Mouse (Mus musculus) bone marrow macrophage, adult 2 months (primary cell): ENCODE results near the gene Gna11.

Experiments used
- CTCF ChIP-seq: IDR thresholded peaks from 2 replicates; pipeline ENCODE4 v1.5.1; 2012; ENCODE audit warnings: low read depth, mild to moderate bottlenecking, low read length, moderate library complexity
- POLR2A ChIP-seq: IDR thresholded peaks from 2 replicates; pipeline ENCODE4 v1.6.1; 2012; ENCODE audit warnings: mild to moderate bottlenecking, low read depth, low read length, borderline replicate concordance

DNA sequence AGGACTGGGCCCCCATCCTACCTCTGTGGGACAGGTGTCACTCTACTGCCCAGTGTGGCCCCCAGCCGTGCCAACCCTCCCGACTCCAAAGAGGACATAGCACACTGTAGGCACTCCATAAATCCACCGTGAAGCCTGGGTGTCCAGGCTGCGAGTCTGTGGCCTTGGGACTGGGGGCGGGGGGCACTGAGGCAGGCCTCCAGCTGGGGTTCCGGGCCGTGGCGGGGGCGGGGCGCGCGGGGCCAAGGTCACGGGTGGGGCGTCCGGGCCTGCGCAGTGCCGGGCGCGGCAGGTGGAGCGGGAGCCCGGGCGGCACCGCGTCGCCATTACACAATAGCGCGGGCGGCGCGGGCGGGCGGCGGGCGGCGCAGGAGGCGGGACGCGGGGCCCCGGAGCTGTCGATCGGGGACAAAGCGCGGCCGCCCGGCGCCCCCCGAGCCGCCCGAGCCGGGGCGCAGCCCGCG is 14.2 kb upstream of the Gna11 start, which contains the start of gene Aes:
- no peak for TF ChIP-seq POLR2A
- no peak for TF ChIP-seq CTCF
